20 mouse cellular contexts compared by ENCODE assay signal in genomic region chr5:53023901-53024300, GRCm38 (mm10). TPM values are rescaled to one million over a fixed set of nuclear protein-coding genes. Genes with fewer than 3 reads are reported as not detected.
DNase-seq lines count a peak whose midpoint lies in the region; TF ChIP-seq lines count a peak whose summit lies in the region.
"Had no signal": no experiment of that assay in that cellular context is flagged by ENCODE, and none has a peak within 500 bp of the region (broad histone marks: within the 10 kb centered on the region; RNA-seq: fewer than 3 reads in every experiment).

No protein-coding gene starts in this region.

- H3K9me3 ChIP-seq in ES-Bruce4 (replicated peaks; ENCODE audit: control insufficient read depth, insufficient read depth, low read length, poor library complexity, severe bottlenecking) = no peaks in the 10 kb centered on the region
- H3K9me3 ChIP-seq in heart, embryonic 10.5 days = no peaks in the 10 kb centered on the region
- H3K9me3 ChIP-seq: embryonic facial prominence, embryonic 13.5 days; midbrain, embryonic 12.5 days; neural tube, embryonic 15.5 days had no signal

- no peaks in the 10 kb centered on the region for H3K36me3 ChIP-seq in ES-Bruce4 (ENCODE audit: control insufficient read depth, insufficient read depth, low read length, poor library complexity, severe bottlenecking)
- no peaks in the 10 kb centered on the region for H3K36me3 ChIP-seq in heart, embryonic 10.5 days
- H3K36me3 ChIP-seq: embryonic facial prominence, embryonic 13.5 days; heart, embryonic 12.5 days; midbrain, embryonic 12.5 days; neural tube, embryonic 15.5 days had no signal

- WGBS in heart, embryonic 10.5 days = 76% methylated on average over 5 of the region's 5 CpGs

- no peak overlapping the region for H3K9ac ChIP-seq in ES-Bruce4 (ENCODE audit: low read depth, poor library complexity, severe bottlenecking)
- H3K9ac ChIP-seq: embryonic facial prominence, embryonic 13.5 days; heart, embryonic 12.5 days; midbrain, embryonic 12.5 days; neural tube, embryonic 15.5 days had no signal

- peaks cover 8% of the 10 kb centered on the region for H3K4me1 ChIP-seq in ES-Bruce4 (ENCODE audit: control insufficient read depth, insufficient read depth, low read length)
- 0 out of 2 replicates have a peak, but pooled peaks cover 2% of the 10 kb centered on the region for H3K4me1 ChIP-seq in heart, embryonic 10.5 days
- H3K4me1 ChIP-seq: embryonic facial prominence, embryonic 13.5 days; heart, embryonic 12.5 days; neural tube, embryonic 15.5 days had no signal

- DNase-seq in kidney, adult 9 months = peak; percentile 78
- DNase-seq in kidney, postnatal 14 days = no peak
- peak; percentile 85 for DNase-seq in ZHBTc4 (ENCODE audit: low read depth, low spot score)
- DNase-seq in kidney, postnatal 36 days = peak; percentile 37 to 49
- no peak for DNase-seq in heart, embryonic 10.5 days (ENCODE audit: low spot score)
- no peak for DNase-seq in T-cell, adult 2 months (ENCODE audit: low spot score)
- no peak for DNase-seq in cerebellum, adult 9-11 months
- DNase-seq: B cell, adult 2 months; cerebellum, adult 11-12 months; gastrocnemius, postnatal 36 days; heart, postnatal 36 days had no signal

- no peak for TF ChIP-seq POLR2A in ES-Bruce4 (IDR thresholded peaks at IDR 0.05; ENCODE audit: insufficient read depth, low read length)

- TF ChIP-seq EP300 in ES-Bruce4 (IDR thresholded peaks at IDR 0.05; ENCODE audit: insufficient read depth, low read depth, low read length) = no peak

- TF ChIP-seq CTCF in ES-Bruce4 (IDR thresholded peaks at IDR 0.05; ENCODE audit: low read depth, low read length) = no peak

- H3K27me3 ChIP-seq in ES-Bruce4 (ENCODE audit: control insufficient read depth, insufficient read depth, low read length, poor library complexity, severe bottlenecking) = no peaks in the 10 kb centered on the region; the same call in 1 of the 2 replicates
- no peaks in the 10 kb centered on the region for H3K27me3 ChIP-seq in heart, embryonic 10.5 days (ENCODE audit: insufficient read depth, poor library complexity, severe bottlenecking)
- H3K27me3 ChIP-seq: embryonic facial prominence, embryonic 13.5 days; heart, embryonic 12.5 days; midbrain, embryonic 12.5 days; neural tube, embryonic 15.5 days had no signal

- peak overlapping the region; percentile 59 for H3K27ac ChIP-seq in ES-Bruce4 (ENCODE audit: insufficient read depth, low read length)
- H3K27ac ChIP-seq in heart, embryonic 10.5 days = no peak overlapping the region
- H3K27ac ChIP-seq: embryonic facial prominence, embryonic 13.5 days; hindbrain, postnatal 0 days; layer of hippocampus, adult 2 months; macrophage; midbrain, embryonic 12.5 days; neural tube, embryonic 15.5 days had no signal

- H3K4me3 ChIP-seq in ES-Bruce4 (ENCODE audit: low read depth, low read length) = no peak overlapping the region
- H3K4me3 ChIP-seq in heart, embryonic 10.5 days = no peak overlapping the region
- H3K4me3 ChIP-seq: embryonic facial prominence, embryonic 13.5 days; heart, embryonic 12.5 days; layer of hippocampus, adult 2 months; midbrain, embryonic 12.5 days; neural tube, embryonic 15.5 days had no signal

RNA-seq across cellular contexts. Expression of gene Slc34a2, which starts 14.0 kb away (rescaled TPM):
- 1.4 and 1.8 TPM in 2 replicates for polyA plus RNA-seq in ES-Bruce4 (2011; ENCODE audit: insufficient read depth, insufficient read length, low read depth, missing spikeins)
- polyA plus RNA-seq in heart, embryonic 10.5 days (2016; fragmentation: Nextera tagmentation; extraction: Ambion mirVana) = not detected in 2 replicates
- polyA plus RNA-seq: heart, embryonic 12.5 days; limb, embryonic 11.5 days; macrophage; midbrain, embryonic 12.5 days; neural tube, embryonic 15.5 days had no signal

Comparison
In these comparisons a context has a peak if more than half of its experiments do, and no peak if none do; other contexts are left out.
1. DNase-seq: peak in kidney, adult 9 months (single experiment), ZHBTc4 (single experiment) and kidney, postnatal 36 days (2 of 2); none in kidney, postnatal 14 days (single experiment), heart, embryonic 10.5 days (single experiment), T-cell, adult 2 months (single experiment) and cerebellum, adult 9-11 months (single experiment).